Mouse (Mus musculus) cortical plate, adult 2 months (tissue): ENCODE measurements at regions not wholly inside any gene's neighbourhood (a gene's known extent, or its start where the extent isn't known, plus 50 kb on each side); places are given as distances from the start of the nearest gene placed in this dataset.

ENCODE experiments used
- H3K27ac ChIP-seq: fragments of 200-500 bp; 2 replicates; pipeline ENCODE4 v1.5.1; 2012; ENCODE audit warnings: low read length, control low read depth, inconsistent platforms; ENCODE audit not compliant: insufficient read depth
- H3K4me1 ChIP-seq: fragments of 200-500 bp; 2 replicates; pipeline ENCODE4 v1.6.1; 2011; ENCODE audit warnings: low read length; ENCODE audit not compliant: control insufficient read depth, insufficient read depth
- H3K4me3 ChIP-seq: fragments of 200-500 bp; 2 replicates; pipeline ENCODE4 v1.5.1; 2011; ENCODE audit warnings: mild to moderate bottlenecking, low read length, control low read depth; ENCODE audit not compliant: insufficient read depth
- CTCF ChIP-seq: fragments of 200-500 bp; IDR thresholded peaks from 2 replicates; pipeline ENCODE4 v1.5.1; 2011; ENCODE audit warnings: mild to moderate bottlenecking, control low read depth, low read length; ENCODE audit not compliant: insufficient read depth; ENCODE audit errors: extremely low read depth
- POLR2A ChIP-seq: fragments of 200-500 bp; IDR thresholded peaks from 2 replicates; pipeline ENCODE4 v1.6.1; 2011; ENCODE audit warnings: mild to moderate bottlenecking, low read length, control low read depth; ENCODE audit not compliant: insufficient read depth; ENCODE audit errors: extremely low read depth

DNA sequence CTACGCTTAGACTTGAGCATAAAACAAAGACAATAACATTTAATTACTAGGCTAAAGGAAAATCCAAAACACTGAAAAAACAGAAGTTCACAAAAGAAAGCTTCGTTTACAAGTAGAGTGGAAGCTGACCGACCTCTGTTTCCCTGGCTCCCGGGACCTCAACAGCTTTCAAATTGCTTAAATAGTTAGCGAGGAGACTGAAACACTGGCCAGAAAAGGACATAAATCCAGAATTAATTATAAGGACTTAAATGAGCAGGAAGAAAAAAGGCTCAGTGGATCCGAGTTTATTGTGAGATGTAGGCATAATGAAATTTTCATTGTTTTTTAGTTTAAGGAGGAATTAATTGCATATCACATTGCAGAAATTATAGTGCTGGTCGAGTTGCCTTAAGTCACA lies 754.4 kb downstream of the Kcnj2 start:
- no peak overlapping the region for H3K4me3 ChIP-seq
- TF ChIP-seq POLR2A, result no peak
- TF ChIP-seq CTCF, result no peak

DNA sequence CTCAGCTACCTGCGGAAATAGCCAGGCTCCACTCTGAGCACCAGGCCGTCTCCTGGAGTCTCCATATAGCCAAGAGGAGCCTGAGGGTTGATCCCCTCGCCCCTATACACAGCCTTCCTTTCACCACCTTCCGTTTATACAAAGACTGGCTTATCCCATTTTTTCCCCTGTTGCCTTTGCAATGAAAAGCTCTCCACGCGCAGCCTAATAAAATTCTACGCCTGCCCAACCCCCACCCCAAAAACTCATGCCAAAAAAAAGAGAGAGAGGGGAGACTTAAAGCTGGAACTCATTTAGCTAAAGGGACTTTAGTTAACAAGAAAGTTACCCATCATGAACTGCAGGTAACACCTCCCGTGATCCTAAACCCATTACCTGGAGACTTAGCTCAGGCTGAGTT lies 762.5 kb downstream of the Kcnj2 start:
- no peak for TF ChIP-seq POLR2A
- Histone ChIP-seq H3K27ac (no peak overlapping the region), H3K4me1 (no peaks in the 10 kb centered on the region), H3K4me3 (no peak overlapping the region)

More for the DNA sequence above, 754.4 kb downstream of the Kcnj2 start:
- Histone ChIP-seq H3K4me1 (no peaks in the 10 kb centered on the region), H3K27ac (no peak overlapping the region)

DNA sequence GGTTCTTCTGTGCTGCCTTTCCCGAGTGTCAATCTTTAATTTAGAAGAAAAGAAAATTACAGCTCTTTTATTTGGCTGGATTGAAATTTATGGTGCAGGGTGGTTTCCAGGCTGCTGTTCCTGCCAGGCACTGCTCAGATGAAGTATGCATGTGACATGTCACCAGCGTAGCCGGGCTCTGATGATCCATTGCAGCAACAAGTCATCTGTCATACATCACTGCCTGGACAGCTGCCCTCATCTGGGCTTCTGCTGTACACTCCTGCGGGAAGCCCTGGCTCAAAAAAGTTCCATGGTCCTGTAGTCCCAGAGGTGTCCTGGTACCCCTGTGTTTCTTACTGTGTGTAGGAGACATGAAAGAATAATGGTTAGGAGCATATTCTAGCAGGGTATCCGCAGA lies 773.0 kb downstream of the Kcnj2 start:
- no peak overlapping the region for H3K4me3 ChIP-seq
- no peak overlapping the region for H3K27ac ChIP-seq
- TF ChIP-seq CTCF, result no peak
- no peak for TF ChIP-seq POLR2A
- H3K4me1 ChIP-seq, result no peaks in the 10 kb centered on the region

DNA sequence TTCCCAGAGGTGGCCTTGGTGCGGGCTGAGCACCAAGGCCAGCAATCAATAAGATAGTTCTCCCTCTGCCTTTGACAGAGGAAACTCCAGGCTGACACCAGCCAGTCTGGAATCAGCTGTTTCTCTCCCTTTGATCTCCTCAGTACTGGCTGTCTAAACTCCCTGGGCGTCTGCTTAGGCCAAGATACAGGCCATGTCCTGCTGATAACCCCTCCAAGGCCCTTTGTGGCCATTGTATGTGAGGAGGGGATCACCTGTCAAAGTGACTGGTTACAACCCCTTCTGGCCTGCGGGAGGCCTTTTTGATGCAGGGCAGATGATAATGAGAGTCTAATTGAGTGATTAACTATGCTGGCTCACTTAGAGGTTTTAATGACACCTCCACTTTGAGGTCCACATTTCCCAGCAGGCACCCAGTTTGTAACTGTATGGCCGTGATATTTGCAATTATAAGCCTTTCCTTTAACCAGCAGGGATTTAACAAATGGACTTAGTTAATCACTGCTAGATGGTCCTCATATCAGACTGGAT lies 777.8 kb downstream of the Kcnj2 start:
- H3K4me3 ChIP-seq, result no peak overlapping the region
- no peak overlapping the region for H3K27ac ChIP-seq
- H3K4me1 ChIP-seq, result no peaks in the 10 kb centered on the region
- TF ChIP-seq POLR2A (no peak), CTCF (no peak)

DNA sequence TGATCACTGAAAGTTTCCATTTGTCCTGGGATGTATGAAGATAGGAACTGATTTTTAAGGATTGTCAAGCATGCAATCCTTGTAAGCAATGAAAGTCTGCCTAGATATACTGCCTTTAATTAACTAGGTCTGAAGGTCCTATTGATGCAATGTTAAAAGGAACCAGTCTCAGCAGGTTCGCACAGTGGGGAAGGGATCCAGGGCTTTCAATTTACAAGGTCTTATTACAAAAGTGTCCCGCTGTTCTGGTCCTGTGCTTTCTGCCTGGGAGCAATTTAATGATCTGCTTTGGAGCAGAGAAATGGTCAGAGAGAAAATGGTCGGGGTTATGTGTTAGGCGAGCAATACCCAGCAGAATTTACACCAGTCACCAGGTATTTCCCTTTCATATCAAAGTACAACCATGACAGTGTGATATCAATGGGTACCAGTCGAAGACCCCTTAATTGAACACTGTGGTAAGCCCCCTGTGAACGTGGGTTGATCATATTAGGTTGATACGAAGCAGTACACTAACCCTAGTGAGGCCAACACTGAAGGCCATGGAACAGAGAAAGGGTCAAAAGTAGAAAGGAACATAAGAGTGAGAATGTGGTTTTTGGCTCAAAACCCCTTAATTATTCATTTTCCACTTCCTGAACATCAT lies 778.5 kb downstream of the Kcnj2 start:
- Histone ChIP-seq H3K4me3 (no peak overlapping the region), H3K27ac (no peak overlapping the region), H3K4me1 (no peaks in the 10 kb centered on the region)
- TF ChIP-seq CTCF (no peak), POLR2A (no peak)

DNA sequence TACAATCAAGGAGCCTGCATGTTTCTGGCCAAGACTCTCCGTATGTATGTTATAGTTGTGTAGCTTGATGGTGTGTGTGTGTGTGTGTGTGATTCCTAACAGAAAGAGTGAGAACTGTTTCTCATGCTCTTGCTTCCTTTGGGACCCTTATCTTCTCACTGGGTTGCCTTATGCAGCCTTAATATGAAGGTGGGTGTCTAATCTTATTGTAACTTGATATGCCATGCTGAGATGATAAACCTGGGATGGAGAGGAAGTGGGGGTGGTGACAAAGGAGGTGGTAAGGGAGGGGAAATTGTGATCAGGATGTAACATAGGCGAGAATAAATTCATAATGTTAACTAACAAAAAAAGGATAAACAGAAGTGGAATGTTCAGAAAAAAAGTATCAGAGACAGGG lies 791.3 kb downstream of the Kcnj2 start:
- no peak for TF ChIP-seq POLR2A
- no peak for TF ChIP-seq CTCF
- H3K27ac ChIP-seq, result no peak overlapping the region
- H3K4me1 ChIP-seq, result no peaks in the 10 kb centered on the region
- no peak overlapping the region for H3K4me3 ChIP-seq

DNA sequence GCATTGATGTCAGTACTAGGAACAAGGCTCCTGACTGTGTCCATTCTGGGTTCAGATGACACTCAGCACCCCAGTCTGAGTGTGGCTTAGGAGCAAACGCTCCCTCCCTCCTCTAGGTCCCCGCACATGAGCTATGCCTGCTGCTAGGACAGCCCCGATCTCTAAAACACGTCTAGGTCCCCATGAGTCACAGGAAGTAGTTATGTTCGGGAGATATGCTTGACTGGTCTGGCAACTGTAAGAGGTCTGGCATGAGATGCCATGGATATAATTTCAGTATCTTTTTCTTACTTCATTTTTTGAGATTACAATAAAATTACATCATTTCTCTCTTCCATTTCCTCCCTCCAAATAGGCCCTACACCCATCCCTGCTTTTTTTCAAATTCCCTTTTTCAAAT lies 792.1 kb downstream of the Kcnj2 start:
- Histone ChIP-seq H3K4me1 (no peaks in the 10 kb centered on the region), H3K27ac (no peak overlapping the region), H3K4me3 (no peak overlapping the region)
- TF ChIP-seq CTCF (no peak), POLR2A (no peak)

DNA sequence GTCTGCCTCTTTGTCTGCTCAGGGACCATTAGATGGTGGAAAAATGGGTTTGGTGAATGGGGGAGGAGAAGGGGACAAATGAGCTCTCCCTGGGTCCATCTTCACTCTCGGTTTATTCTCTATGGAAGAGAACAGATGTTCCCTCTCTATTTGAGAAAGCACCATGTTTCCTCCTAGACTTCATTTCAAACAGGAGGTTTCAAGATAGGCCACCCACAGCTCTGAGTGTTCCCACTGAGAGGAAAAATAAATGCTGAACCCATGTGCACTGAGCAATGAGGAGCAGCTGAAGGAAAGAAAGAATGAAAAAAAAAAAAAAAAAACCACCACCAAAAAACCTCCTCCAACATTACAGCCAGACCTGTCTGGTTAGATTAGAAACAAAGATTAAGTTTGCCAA lies 799.2 kb downstream of the Kcnj2 start:
- Histone ChIP-seq H3K27ac (no peak overlapping the region), H3K4me3 (no peak overlapping the region), H3K4me1 (no peaks in the 10 kb centered on the region)
- TF ChIP-seq POLR2A (no peak), CTCF (no peak)

DNA sequence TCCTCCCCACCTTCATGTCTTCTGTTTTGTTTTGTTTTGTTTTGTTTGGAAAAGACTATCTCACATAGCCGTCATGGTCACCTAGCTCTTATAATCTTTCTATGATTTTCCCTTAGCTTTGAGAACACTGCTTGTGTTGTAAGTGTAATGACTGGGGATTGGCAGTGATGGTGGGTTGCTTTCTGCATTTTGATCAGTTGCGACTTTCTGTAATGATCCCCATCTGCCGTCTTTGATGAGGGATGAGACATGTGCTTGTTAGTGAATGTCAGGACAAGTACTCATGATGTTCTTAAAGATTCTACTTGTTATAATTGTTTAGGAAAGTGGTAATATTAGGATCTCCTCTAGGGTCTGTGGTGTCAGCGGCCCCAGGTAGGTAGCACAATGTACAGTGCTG lies 809.4 kb downstream of the Kcnj2 start:
- Histone ChIP-seq H3K4me1 (no peaks in the 10 kb centered on the region), H3K4me3 (no peak overlapping the region), H3K27ac (no peak overlapping the region)
- no peak for TF ChIP-seq CTCF
- no peak for TF ChIP-seq POLR2A

DNA sequence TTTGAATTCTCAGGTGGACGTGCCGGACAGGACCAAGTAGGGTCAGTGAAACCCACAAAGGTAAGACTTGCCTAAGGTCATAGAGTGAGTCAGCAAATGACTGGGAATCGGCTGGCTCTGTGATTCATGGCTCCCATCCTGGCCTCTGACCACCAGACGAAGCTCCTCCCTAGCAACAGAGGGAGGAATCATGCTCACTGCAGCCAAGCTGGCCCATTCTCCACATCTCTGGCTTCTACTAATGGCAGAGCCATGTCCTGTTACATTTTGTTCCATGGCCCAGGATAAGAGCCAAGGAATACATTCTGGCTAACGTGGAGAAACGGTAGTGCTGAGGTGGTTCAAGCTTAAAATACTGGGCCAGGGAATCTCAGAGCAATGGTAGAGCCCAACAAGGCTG lies 814.2 kb downstream of the Kcnj2 start:
- no peaks in the 10 kb centered on the region for H3K4me1 ChIP-seq
- no peak for TF ChIP-seq POLR2A
- TF ChIP-seq CTCF, result no peak
- no peak overlapping the region for H3K4me3 ChIP-seq
- H3K27ac ChIP-seq, result no peak overlapping the region
